Mouse (Mus musculus): Measurements from ENCODE around the gene Mfsd14a. TPM values are rescaled to one million over a fixed set of nuclear protein-coding genes. Genes with fewer than 3 reads are reported as not detected.

Mfsd14a gene
- total and polyA plus RNA-seq, 3 experiments = 39.2 to 111 (median 45.9) TPM

DNA sequence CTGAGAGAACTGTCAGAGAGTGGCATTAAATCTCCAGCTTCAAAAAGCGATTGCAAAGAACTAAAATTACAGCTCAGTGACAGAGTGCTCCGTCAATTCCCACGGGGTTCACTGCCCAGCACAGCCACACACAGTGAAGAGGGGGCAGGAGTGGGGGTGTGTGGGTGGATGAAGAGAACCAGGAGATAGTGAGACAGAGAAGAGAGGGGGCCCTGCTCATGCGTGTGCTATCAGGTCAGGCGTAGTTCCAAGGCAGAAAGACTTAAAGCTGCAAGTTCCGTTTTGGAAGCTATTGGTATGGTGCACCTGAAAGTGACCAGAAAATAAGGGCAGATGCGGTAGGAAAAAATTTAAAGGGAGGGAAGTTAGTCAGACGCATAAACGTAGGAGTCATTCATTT, 48.5 kb upstream of the Mfsd14a start (continued):
- TF ChIP-seq MAX (IDR thresholded peaks at IDR 0.05; ENCODE audit: low read length) = no peak
- TF ChIP-seq ELF1 (IDR thresholded peaks at IDR 0.05; ENCODE audit: low read depth, low read length) = no peak
- no peak for TF ChIP-seq GABPA (IDR thresholded peaks at IDR 0.05; ENCODE audit: low read depth, low read length)
- no peak for TF ChIP-seq ZC3H11A (IDR thresholded peaks at IDR 0.05; ENCODE audit: low read depth, low read length)
- no peak for TF ChIP-seq CTCF (IDR thresholded peaks at IDR 0.05 in 2 of 3, conservative IDR thresholded peaks at IDR 0.05 in 1 of 3; ENCODE audit: control insufficient read depth in 1 of 3, insufficient read depth in 1 of 3, low read depth in 2 of 3, low read length in 3 of 3, poor library complexity in 1 of 3, severe bottlenecking in 1 of 3)
- 0 out of 2 replicates have a peak, but pooled peaks have one; percentile 15 for TF ChIP-seq GATA1 (IDR thresholded peaks at IDR 0.05; ENCODE audit: low read depth, low read length)
- 0 out of 2 replicates have a peak, but pooled peaks have one; percentile 26 for TF ChIP-seq TBP (IDR thresholded peaks at IDR 0.05; ENCODE audit: low read depth, low read length)
- no peak for TF ChIP-seq MEF2A (IDR thresholded peaks at IDR 0.05; ENCODE audit: extremely low read depth, insufficient replicate concordance, low read depth, low read length, poor library complexity, severe bottlenecking)
- TF ChIP-seq UBTF (IDR thresholded peaks at IDR 0.05; ENCODE audit: borderline replicate concordance, insufficient read depth, low read depth, low read length) = no peak
- no peak for TF ChIP-seq RAD21 (IDR thresholded peaks at IDR 0.05; ENCODE audit: low read depth, low read length)

DNA sequence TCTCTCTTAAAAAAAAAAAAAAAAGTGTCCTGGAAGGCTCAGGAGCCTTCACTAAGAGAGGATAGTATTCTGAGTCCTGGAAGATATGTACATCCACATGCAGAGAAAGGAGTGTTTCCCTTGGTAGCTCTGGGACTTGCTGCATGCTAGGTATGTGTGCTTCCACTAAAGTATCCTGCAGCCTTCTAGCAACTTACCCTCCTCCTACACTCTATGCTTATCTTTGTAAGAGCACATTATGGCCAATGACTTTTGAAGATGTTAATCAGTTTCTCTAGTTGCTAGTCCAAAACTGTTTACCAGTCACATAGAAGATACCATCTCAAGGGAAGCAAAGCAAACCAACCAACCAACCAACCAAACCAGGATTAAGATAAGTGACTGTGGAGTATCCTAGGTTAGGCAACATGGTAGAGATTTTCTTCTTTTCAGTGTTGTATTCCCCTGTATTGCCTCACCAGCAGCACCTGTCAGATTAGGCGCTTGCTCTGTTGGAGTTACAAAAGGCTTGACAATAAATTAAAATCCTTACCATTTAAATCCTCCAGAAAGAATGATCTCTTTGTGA, 43.2 kb upstream of the Mfsd14a start:
- Histone ChIP-seq H3K9ac (ENCODE audit: control insufficient read depth, low read depth, low read length, poor library complexity, severe bottlenecking) (no peak overlapping the region), H3K36me3 (ENCODE audit: control insufficient read depth in 1 of 2, insufficient read depth in 2 of 2, low read length in 2 of 2) (peaks cover 10 to 21% of the 10 kb centered on the region in 2 experiments), H3K9me3 (replicated peaks; ENCODE audit: insufficient read depth, low read length) (no peaks in the 10 kb centered on the region), H3K79me2 (ENCODE audit: control insufficient read depth, insufficient read depth, low read length, poor library complexity) (peaks cover 24% of the 10 kb centered on the region), H3K27ac (ENCODE audit: control insufficient read depth, low read depth, low read length) (no peak overlapping the region), H3K4me1 (ENCODE audit: control insufficient read depth in 1 of 2, insufficient read depth in 2 of 2, low read length in 2 of 2) (peaks cover 9 to 10% of the 10 kb centered on the region in 2 experiments), H3K4me3 (ENCODE audit: control insufficient read depth in 1 of 2, insufficient read depth in 1 of 2, low read depth in 2 of 2, low read length in 2 of 2) (no peak overlapping the region), H3K27me3 (ENCODE audit: control insufficient read depth in 1 of 2, insufficient read depth in 2 of 2, low read length in 2 of 2) (no peaks in the 10 kb centered on the region)
- TF ChIP-seq MYB (IDR thresholded peaks at IDR 0.05; ENCODE audit: low read depth, low read length) (no peak), POLR2AphosphoS2 (IDR thresholded peaks at IDR 0.05; ENCODE audit: low read length) (no peak), MAFK (IDR thresholded peaks at IDR 0.05; ENCODE audit: borderline replicate concordance, low read depth, low read length) (no peak), CTCF (IDR thresholded peaks at IDR 0.05 in 2 of 3, conservative IDR thresholded peaks at IDR 0.05 in 1 of 3; ENCODE audit: control insufficient read depth in 1 of 3, insufficient read depth in 1 of 3, low read depth in 2 of 3, low read length in 3 of 3, poor library complexity in 1 of 3, severe bottlenecking in 1 of 3) (no peak), CHD1 (IDR thresholded peaks at IDR 0.05; ENCODE audit: low read depth, low read length) (no peak), ZNF384 (IDR thresholded peaks at IDR 0.05; ENCODE audit: low read depth, low read length) (no peak), CHD2 (IDR thresholded peaks at IDR 0.05; ENCODE audit: low read length) (no peak), JUND (IDR thresholded peaks at IDR 0.05; ENCODE audit: low read depth, low read length) (no peak), SIN3A (IDR thresholded peaks at IDR 0.05; ENCODE audit: low read length) (no peak), MAX (IDR thresholded peaks at IDR 0.05; ENCODE audit: low read length) (no peak), GABPA (IDR thresholded peaks at IDR 0.05; ENCODE audit: low read depth, low read length) (no peak), RCOR1 (IDR thresholded peaks at IDR 0.05; ENCODE audit: low read depth, low read length) (no peak), EP300 (IDR thresholded peaks at IDR 0.05; ENCODE audit: low read depth in 1 of 2, low read length in 2 of 2) (peak in 1 of 2 experiments; percentile 16; a peak in 1 of 4 replicates), GATA1 (IDR thresholded peaks at IDR 0.05; ENCODE audit: low read depth, low read length) (0 out of 2 replicates have a peak, but pooled peaks have one; percentile 36)
- peak; percentile 14 for DNase-seq (ENCODE audit: low read depth, low spot score)

All from MEL (cell line).